Mouse (Mus musculus) gastrocnemius, adult 2 months (tissue): ENCODE measurements around the gene Hist1h2bf. TPM values are rescaled to one million over a fixed set of nuclear protein-coding genes. Genes with fewer than 3 reads are reported as not detected.
"Not testable (repeated sequence)": the region's sequence is repeated elsewhere in the genome, so short reads cannot be mapped to it uniquely, and the experiment has no call there.

Source experiments
- DNase-seq: peaks from one replicate; pipeline ENCODE4 v3.0.0; 2022
- H3K27ac ChIP-seq: fragments of 200-600 bp; 2 replicates; pipeline ENCODE4 v1.8.1; 2022; ENCODE audit warnings: mild to moderate bottlenecking
- H3K4me3 ChIP-seq: fragments of 200-600 bp; 2 replicates; pipeline ENCODE4 v1.8.1; 2022; ENCODE audit warnings: mild to moderate bottlenecking, moderate library complexity
- CTCF ChIP-seq: fragments of 200-600 bp; IDR thresholded peaks from 2 replicates; pipeline ENCODE4 v1.8.1; 2022; ENCODE audit warnings: antibody characterized with exemption, mild to moderate bottlenecking, moderate library complexity
- intact Hi-C: fragments of 180-260 bp; cut with DNase I; formaldehyde crosslinking; loops from one replicate; pipeline ENCODE4 v1.15.1; 2025
- total RNA-seq, 2 experiments: library from RNA; stranded (reverse); gene quantifications; 2 replicates each; pipeline ENCODE4 v1.2.3; 2021

The Hist1h2bf gene
- total RNA-seq, 2 experiments from 2014 or later = 3.6 to 3.8 TPM

- peak overlapping the region; percentile 84 for H3K27ac ChIP-seq
- no peak for TF ChIP-seq CTCF
- intact Hi-C loops = no loop called here
- DNase-seq = peak; percentile 38
- peak overlapping the region; percentile 81 for H3K4me3 ChIP-seq
Measured at GRCm38 (mm10) chr13:23555839-23556416, 18.1 kb downstream of the Hist1h2bf start.

- H3K4me3 ChIP-seq = peak overlapping the region; percentile 81
- DNase-seq = peak; percentile 76
- intact Hi-C loops = no loop called here
- peak overlapping the region; percentile 84 for H3K27ac ChIP-seq
- no peak for TF ChIP-seq CTCF
Measured at GRCm38 (mm10) chr13:23554925-23555838, 18.8 kb downstream of the Hist1h2bf start.

- H3K4me3 ChIP-seq = peak overlapping the region; percentile 81
- DNase-seq = no peak
- intact Hi-C loops = no loop called here
- TF ChIP-seq CTCF = no peak
- peak overlapping the region; percentile 84 for H3K27ac ChIP-seq
Measured at GRCm38 (mm10) chr13:23554393-23554792, 19.6 kb downstream of the Hist1h2bf start.

- TF ChIP-seq CTCF = no peak
Measured at GRCm38 (mm10) chr13:23552962-23553361, 21.0 kb downstream of the Hist1h2bf start, which contains the start of gene Hist1h1d. Gene Hist1h1d (plus strand): TSS chr13:23553262.

GRCm38 (mm10) chr13:23551931-23552914, 21.8 kb downstream of the Hist1h2bf start:
- H3K4me3 ChIP-seq = peak overlapping the region; percentile 73
- intact Hi-C loops = no loop called here
- DNase-seq = no peak
- no peak for TF ChIP-seq CTCF
- peak overlapping the region; percentile 82 for H3K27ac ChIP-seq

More at GRCm38 (mm10) chr13:23552962-23553361, 21.0 kb downstream of the Hist1h2bf start, which contains the start of gene Hist1h1d:
- Histone ChIP-seq H3K27ac (peak within 1 kb of the TSS; percentile 84; the same call in 1 of the 2 replicates), H3K4me3 (peak within 1 kb of the TSS; percentile 81; the same call in 1 of the 2 replicates)
- DNase-seq = no peak
- intact Hi-C loops = no loop called here

- H3K4me3 ChIP-seq = peak within 1 kb of the TSS; percentile 73
- peak; percentile 73 for DNase-seq
- intact Hi-C loops = not testable (repeated sequence)
- H3K27ac ChIP-seq = peak within 1 kb of the TSS; percentile 82
- TF ChIP-seq CTCF = peak; percentile 61
Measured at GRCm38 (mm10) chr13:23551146-23551834, 22.7 kb downstream of the Hist1h2bf start, which contains the start of gene Hist1h4f. Gene Hist1h4f (minus strand): TSS chr13:23551648.

GRCm38 (mm10) chr13:23550761-23551145, 23.2 kb downstream of the Hist1h2bf start:
- intact Hi-C loops = no loop called here
- Histone ChIP-seq H3K27ac (peak overlapping the region; percentile 82), H3K4me3 (peak overlapping the region; percentile 73)
- no peak for DNase-seq
- no peak for TF ChIP-seq CTCF

GRCm38 (mm10) chr13:23546694-23547093, 27.3 kb downstream of the Hist1h2bf start:
- Histone ChIP-seq H3K27ac (no peak overlapping the region), H3K4me3 (no peak overlapping the region)
- DNase-seq = no peak
- intact Hi-C loops = no loop called here
- no peak for TF ChIP-seq CTCF

GRCm38 (mm10) chr13:23544787-23545120, 29.2 kb downstream of the Hist1h2bf start:
- H3K27ac ChIP-seq = peak overlapping the region; percentile 96
- DNase-seq, intact Hi-C loops: not testable (repeated sequence)
- H3K4me3 ChIP-seq = peak overlapping the region; percentile 74

GRCm38 (mm10) chr13:23543965-23544786, 29.8 kb downstream of the Hist1h2bf start, which contains the start of gene Hist1h3f:
Gene Hist1h3f (plus strand): TSS chr13:23544052.
- TF ChIP-seq CTCF = no peak
- peak; percentile 63 for DNase-seq
- peak within 1 kb of the TSS; percentile 74 for H3K4me3 ChIP-seq
- intact Hi-C loops = no loop called here
- peak within 1 kb of the TSS; percentile 96 for H3K27ac ChIP-seq

- peak within 1 kb of the TSS; percentile 74 for H3K4me3 ChIP-seq
- intact Hi-C loops = not testable (repeated sequence)
- DNase-seq = peak; percentile 48
- H3K27ac ChIP-seq = peak within 1 kb of the TSS; percentile 96
Measured at GRCm38 (mm10) chr13:23542999-23543607, 30.9 kb downstream of the Hist1h2bf start, which contains the start of gene Hist1h2bh. Gene Hist1h2bh (minus strand): TSS chr13:23543392.

- peak overlapping the region; percentile 96 for H3K27ac ChIP-seq
- peak overlapping the region; percentile 74 for H3K4me3 ChIP-seq
- intact Hi-C loops, DNase-seq: not testable (repeated sequence)
Measured at GRCm38 (mm10) chr13:23542225-23542980, 31.6 kb downstream of the Hist1h2bf start.
